Mouse (Mus musculus) layer of hippocampus, postnatal 36 days (tissue): Measurements from ENCODE around the gene Fbln5. TPM values are rescaled to one million over a fixed set of nuclear protein-coding genes. Genes with fewer than 3 reads are reported as not detected.

ENCODE experiments used
- DNase-seq, 2 experiments: peaks; one replicate each; pipeline ENCODE4 v3.0.0; 2022
- total RNA-seq, 2 experiments: library from RNA; stranded (reverse); gene quantifications; 2 replicates each; pipeline ENCODE4 v1.2.3; 2021

Gene Fbln5
- total RNA-seq, 2 experiments from 2014 or later: 3.4 to 4.9 TPM

DNA sequence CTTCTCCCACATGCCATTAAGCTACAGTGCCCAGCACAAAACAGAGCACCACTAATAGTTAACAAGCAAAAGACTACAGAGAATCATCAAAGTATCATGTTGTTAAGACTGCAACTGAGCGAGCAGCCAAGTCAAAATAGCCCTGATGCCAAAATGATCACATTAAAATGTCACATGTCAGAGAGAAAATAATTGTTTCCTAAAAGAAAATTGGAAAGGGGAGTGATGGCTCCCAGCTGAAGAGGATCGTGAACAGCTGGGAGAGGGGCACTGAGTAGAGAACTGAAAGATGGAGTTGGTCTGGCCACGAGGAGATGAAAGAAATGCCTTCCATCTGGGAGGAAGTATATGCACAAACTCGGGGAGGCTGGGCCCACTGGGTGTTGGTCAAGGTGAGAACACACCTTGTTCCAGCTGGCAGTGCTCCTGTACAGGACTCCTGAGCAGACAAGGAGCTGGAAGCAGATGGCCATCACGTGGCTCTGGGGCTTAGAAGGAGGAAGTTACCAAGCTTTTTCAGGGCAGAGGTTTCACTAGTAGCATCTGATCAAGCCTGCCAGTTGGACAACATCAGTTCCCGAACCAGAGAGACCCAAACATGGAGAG, 59.3 kb downstream of the Fbln5 start:
- DNase-seq: no peak

DNA sequence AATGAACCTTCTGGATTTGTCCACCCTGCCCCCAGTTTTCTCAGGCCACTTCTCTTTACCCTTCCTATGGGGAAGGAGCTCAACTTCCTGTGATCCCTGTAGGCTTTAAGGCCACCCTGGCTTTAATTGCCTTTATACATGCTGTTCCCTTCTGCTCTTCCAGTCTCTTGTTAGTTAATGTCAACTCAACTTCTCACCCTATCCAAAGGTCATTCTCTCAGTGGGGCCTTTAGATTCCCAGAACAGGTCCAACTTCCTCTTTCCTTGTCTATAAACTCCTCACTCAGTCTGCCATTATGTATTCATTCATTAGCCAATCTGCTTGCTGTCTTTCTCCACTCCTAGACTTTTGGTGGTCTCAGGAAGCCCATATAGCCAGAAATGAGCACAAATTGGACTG, 60.2 kb downstream of the Fbln5 start:
- DNase-seq: no peak

DNA sequence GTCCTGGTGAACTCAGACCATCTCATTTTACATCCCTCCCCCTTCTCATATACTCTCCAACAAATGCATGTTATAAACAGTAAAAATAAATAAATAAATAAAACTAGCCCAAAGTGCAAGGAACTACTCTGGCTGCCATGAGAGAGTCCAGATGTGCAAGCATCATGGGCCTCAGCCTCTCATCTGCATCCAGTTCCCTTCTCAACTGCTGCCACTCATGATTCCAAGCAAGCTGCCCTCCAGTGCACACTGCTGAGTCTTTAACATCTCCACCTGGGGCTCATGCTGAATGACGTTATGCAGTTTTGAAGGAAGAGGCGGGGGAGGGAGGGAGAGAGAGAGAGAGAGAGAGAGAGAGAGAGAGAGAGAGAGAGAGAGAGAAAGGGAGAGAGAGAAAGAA, 76.5 kb downstream of the Fbln5 start:
- no peak for DNase-seq

DNA sequence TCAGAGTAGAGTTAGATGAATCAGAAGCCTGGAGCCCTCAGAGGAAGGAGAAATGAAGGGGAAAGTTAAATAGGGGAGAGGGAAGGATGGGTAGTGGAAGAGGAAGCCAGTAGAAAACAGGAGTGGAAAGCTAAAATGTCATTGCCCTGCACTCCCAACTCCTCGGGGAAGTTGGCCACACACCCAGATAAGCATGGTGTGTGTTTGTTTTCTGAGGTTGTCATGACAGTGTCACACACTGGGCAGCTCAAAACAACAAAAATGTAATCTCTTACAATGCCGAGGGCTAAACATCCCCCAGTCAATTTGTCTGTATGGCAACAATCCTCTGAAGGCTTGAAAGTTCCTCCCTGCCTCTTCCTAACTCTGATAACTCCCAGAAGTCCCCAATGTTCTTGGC, 78.4 kb downstream of the Fbln5 start:
- DNase-seq: no peak

DNA sequence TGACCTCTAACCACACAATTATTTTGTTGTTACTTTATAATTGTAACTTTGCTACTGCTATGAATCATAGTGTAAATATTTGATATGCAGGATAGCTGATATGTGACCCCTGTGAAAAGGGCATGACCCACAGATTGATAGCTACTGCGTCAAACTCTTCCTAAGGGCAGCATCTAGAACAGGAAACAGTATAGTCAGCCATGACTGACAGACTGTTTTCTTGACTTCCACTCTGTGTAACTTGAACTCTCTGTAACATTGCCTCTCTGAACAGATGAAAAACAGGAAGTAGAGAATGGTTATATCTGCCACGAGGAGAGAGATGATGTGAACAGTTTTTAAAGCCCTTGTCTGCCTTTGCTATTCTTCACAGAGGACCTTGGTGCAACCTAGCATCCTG, 78.8 kb downstream of the Fbln5 start:
- DNase-seq: no peak

DNA sequence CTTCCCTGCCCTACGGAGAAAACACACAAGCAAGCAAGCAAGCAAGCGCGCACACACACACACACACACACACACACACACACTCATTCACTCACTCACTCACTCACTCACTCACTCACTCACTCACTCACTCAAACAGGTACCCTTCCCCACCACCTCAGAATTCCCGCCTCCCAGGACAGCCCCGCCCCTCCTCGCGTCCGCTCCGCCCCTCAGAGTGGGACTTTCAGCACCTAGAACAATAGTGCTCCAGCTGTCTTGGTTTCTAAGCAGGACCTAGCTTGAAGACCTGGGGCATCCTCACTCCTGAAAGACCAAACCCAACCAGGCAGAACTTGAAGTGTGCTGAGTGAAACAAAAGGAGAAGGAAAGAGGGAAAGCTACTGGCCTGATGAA, 100.1 kb downstream of the Fbln5 start:
- DNase-seq: no peak

DNA sequence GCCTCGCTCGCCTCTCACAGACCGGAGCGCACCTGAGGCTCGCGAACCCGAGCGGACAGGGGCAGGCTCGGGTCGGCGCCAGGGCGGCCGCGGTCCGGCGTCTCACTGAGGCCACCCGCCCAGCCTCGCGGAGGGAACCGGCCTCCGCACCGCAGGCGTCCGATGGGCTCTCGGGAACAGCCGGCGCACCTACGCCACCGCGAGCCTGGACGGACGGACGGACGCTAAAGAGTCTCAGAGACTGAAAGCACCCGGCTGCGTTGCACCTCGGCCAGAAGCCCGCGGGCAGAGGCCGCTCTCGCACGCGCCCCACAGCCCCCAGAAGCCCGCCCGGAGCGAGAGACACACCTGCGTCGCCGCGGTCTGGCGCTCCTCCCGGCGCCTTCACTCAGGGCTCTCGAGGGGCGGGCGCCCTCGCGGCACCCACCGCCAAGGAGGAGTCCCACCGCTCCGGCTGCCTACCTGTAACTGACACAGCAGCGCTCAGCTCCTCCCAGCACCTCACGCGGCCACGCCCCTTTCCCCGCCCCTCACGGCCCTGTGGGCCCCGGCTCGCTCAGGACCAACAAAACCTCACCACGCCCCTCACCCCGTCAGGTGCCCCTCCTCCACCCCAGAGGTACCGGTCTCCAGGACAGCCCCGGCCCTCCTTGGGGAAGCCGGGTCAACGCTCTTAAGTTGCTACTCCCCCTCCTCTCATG, 100.7 kb downstream of the Fbln5 start, which contains the start of gene Tc2n:
Gene Tc2n, minus strand, starts transcription at position 470 of the 701 bp plus-strand sequence.
- no peak for DNase-seq

DNA sequence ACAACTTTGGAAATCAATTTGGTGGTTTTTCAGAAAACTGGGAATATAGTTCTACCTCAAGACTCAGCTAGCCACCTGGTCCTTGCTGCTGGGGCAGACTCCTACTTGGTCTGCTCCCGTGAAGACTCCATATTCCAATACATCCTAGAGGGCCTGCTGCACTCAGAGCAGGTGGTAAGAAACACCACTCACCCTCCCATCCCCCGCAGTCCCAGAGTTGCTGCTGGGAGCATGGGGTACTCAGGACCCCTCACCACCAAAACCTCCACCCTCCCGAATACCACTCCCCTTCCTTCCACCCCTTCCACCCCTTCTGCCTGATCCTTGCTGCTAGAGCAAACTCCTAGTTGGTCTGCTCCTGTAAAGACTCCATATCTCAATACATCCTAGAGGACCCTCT, 119.7 kb downstream of the Fbln5 start:
- no peak for DNase-seq

Other genes with a start within 250 kb of the Fbln5 start
- under 1 TPM; 0.10 to 0.17 TPM for gene Tc2n, start 100.5 kb downstream of the Fbln5 start, total RNA-seq
- 10 to 100 TPM; 33.4 to 35.2 TPM for gene Trip11, start 94.2 kb upstream of the Fbln5 start, total RNA-seq
- 10 to 100 TPM; 21.9 to 22.7 TPM for gene Atxn3, start 139.2 kb upstream of the Fbln5 start, total RNA-seq
- gene Cpsf2, start 156.9 kb upstream of the Fbln5 start, total RNA-seq: 10 to 100 TPM; 27.8 to 28.8 TPM